Mouse (Mus musculus) left cerebral cortex, postnatal 4 days (tissue): ENCODE data around the gene Eno1. TPM values are rescaled to one million over a fixed set of nuclear protein-coding genes. Genes with fewer than 3 reads are reported as not detected.
A peak's percentile ranks its signal among the peaks of the same experiment; 100 is the strongest.

Experiments used
- DNase-seq: peaks from one replicate; pipeline ENCODE4 v3.0.0-alpha.2; 2022
- intact Hi-C: fragments of 180-260 bp; cut with DNase I; formaldehyde crosslinking; loops from one replicate; pipeline ENCODE4 v1.15.1; 2025
- total RNA-seq, 2 experiments: library from RNA; stranded (reverse); gene quantifications; 2 replicates each; pipeline ENCODE4 v1.2.3; 2021

Gene Eno1
- total RNA-seq, 2 experiments from 2014 or later = 204 to 220 TPM

GRCm38 (mm10) chr4:150225700-150226099 lies 10.8 kb upstream of the Eno1 start:
- no peak for DNase-seq
- intact Hi-C loops = loop anchor here (10.0 kb wide), 1 partner anchor 51 kb away; no protein-coding TSS in a partner anchor

DNA sequence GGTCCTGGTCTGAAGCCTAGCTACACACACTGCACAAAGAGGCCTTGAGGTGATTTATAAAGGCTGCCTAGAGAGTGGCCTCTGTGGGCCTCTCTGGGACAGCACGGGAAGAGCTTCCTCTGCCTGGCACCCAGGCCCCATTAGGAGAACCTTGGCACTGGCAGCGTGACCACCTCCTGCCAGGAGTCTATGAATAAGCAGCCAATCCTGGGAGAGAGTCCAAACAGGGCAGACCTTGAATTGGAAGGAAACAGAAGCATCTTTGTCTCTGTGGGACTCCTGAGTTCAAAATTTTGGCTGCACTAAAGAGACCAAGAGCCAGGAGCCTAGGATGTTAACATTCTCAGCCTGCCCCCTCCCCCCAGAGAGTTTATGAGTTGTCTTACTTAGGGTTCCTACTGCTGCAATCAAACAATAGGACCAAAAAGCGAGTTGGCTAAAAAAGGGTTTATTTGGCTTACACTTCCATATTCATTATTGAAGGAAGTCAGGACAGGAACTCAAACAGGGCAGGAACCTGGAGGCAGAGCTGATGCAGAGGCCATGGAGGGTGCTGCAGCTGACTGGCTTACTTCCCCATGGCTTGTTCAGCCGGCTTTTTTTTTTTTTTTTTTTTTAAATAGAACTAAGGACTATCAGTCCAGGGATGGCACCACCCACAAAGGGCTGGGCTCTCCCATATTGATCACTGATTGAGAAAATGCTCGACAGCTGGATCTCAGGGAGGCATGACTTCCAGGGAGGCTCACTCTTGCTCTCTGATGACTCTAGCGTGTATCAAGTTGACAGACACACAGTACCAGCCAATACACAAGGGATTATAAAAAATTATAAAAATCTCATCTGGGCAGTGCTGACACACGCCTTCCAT lies 9.5 kb upstream of the Eno1 start:
- DNase-seq = peak; percentile 91
- intact Hi-C loops = loop anchor here (10.0 kb wide), 1 partner anchor 52 kb away; no protein-coding TSS in a partner anchor

GRCm38 (mm10) chr4:150228581-150229348 lies 7.8 kb upstream of the Eno1 start:
- intact Hi-C loops = loop anchor here (10.0 kb wide), 1 partner anchor 54 kb away; no protein-coding TSS in a partner anchor
- DNase-seq = no peak

- intact Hi-C loops = loop anchor here (10.0 kb wide), 1 partner anchor 55 kb away; no protein-coding TSS in a partner anchor
- DNase-seq = no peak
Observed at GRCm38 (mm10) chr4:150229747-150230390, 6.7 kb upstream of the Eno1 start.

GRCm38 (mm10) chr4:150230460-150231407 lies 5.8 kb upstream of the Eno1 start:
- intact Hi-C loops = no loop called here
- DNase-seq = no peak

- intact Hi-C loops = no loop called here
- DNase-seq = no peak
Observed at GRCm38 (mm10) chr4:150231871-150232270, 4.7 kb upstream of the Eno1 start.

DNA sequence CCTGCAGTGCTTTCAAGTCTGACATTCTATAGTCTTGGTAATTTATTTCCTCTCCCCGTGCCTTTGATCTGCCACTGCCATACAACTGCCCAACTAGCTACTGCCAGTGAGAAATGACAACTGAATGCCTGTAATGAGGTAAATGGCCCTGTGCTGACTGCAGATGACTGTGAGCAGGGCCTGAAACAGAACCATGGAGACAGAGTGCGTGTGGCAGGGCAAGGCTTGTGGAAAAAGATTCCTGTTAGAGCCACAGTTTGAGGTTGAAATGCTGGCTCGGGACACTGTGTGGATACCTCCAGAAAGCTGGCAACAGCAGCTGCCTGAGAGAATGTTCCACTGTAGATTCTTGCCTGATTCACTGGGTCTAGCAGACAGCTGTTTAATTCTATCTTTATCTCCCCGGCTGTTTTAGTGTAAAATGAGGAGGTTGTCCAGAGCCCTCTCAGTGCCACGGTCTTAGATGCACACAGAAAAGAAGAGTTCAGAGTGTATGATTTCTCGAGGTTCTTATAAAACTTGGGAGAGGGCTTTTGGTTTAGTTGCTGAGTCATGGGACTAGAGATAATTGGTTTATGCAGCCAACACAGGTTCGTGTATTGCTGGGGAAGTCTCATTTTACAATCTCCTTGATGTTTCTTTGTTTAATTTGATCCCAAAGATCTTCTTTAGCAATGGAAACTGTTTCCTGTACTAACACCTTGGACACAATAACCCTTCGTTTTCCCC lies 1.8 kb upstream of the Eno1 start:
- intact Hi-C loops = no loop called here
- no peak for DNase-seq

GRCm38 (mm10) chr4:150235585-150235984 lies 936 bp upstream of the Eno1 start:
- intact Hi-C loops = no loop called here

DNA sequence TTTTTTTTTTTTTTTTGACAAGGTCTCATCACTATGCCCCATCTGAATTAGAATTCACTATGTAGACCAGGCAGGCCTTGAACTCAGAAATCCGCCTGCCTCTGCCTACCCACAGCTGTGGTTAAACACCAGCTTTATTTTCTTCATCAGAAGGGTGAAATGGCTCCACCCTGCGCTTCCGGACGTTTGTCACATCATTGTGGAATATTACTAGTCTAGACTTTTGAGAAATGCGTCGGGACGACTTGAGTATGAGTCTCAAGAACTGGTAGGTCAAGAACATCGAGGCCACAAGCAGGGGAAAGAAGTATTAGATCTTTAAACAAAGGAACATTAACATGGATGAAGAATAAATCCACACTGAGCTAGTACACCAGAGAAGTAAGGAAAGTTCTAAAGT lies 490 bp upstream of the Eno1 start:
- intact Hi-C loops = no loop called here
- DNase-seq = no peak

More at GRCm38 (mm10) chr4:150235585-150235984, 936 bp upstream of the Eno1 start:
- no peak for DNase-seq

DNA sequence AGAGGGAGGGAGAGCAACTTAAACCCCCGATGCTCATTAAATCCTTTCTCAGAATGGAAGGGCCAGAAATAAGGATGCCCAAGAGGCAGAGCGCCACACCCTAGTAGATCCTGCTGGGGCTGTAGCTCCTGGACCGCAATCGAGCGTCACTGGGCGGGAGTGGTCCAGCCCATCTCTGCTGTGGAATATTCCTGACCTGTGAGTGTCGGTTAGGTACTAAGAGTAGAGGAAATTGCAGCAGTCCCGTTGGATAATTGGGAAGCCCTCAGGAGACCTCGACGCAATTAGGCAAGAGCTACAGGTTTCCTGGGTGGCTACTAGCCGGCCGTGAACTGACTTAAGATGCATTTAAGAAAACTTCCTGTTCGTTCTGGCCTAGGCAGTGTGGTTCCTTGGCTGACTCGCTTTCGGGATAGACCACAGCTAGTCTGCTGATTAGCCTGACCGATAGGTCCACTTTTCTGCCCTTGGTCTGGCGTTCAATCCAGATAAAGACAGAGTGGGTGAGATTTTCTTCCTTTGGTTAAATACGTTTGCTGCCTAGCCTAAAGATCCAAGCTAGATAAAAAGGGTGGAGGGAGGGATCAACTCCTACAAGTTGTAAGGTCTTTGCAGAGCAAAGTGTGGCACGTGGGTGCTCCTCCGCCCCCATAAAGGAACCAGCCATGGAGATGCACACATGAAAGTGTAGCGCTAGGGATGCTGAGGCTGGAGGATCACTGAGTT lies 1.3 kb downstream of the Eno1 start:
- intact Hi-C loops = no loop called here
- no peak for DNase-seq

DNA sequence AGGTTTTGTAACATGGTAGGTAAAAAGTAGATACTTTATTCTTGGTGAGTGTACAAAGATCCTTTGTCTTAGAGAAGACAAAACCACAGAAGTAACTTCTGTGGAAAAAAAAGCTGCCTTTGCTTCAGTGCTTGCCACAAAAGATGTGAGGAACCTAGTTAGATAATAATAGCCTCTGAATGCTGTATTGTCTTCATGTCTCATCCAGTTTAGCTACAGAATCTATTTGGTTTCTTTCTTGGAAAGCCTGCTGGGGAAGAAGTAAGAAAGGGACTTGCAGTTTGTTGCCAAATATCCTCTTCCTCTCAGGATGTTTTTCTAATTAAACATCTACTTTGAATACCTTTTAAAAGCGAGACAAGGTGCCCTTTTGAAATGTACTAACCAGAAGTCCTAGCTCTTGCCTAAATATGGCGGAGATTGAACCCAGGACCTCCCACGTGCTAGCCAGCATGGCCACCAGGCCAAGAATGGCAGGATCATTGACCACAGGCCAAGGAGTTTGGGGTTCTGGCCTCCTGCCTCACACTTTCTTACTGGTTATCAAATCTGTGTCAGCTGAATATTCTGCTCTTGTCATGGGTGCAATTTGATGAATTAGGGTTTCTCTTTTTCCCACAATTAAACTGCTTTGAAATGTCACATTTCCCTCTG lies 2.0 kb downstream of the Eno1 start:
- intact Hi-C loops = no loop called here
- DNase-seq = no peak

- intact Hi-C loops = no loop called here
- DNase-seq = no peak
Observed at GRCm38 (mm10) chr4:150239087-150239480, 2.6 kb downstream of the Eno1 start.

DNA sequence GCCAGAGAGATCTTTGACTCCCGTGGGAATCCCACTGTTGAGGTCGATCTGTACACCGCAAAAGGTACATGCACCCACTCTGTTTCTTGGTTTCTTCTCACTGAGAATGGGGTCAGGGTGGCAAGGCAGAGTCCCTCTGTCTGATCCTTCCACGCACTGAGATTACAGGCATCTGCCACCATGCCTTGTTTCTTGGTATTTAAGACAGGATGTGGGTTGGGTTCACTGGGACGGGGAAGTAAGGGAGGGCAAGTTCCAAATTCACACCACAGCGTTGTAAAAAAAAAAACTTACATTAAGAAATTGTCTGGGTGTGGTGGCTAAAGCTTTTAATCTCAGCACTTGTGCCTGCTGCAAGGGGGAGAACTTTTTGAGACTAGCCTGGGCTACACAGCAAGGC lies 3.0 kb downstream of the Eno1 start:
- DNase-seq = no peak
- intact Hi-C loops = no loop called here

DNA sequence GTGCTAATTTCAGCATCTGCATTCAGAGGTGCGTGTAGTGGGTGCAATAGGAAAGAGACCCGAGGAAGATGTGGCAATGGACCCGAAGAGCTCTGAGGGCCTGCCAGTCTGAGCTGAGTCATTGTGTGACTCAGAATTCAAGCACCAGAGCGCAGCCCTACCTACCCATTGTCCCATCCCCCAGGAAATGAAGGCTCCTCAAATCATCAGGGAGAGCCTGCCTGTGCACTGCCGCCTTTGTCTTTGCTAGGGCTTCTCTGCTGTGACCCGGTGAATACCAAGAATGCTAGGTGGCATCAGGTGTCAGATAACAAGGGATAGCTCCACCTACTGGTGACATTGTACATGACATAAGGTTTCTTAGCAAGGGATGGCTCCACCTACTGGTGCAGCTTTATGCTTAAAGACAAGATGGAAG lies 3.4 kb downstream of the Eno1 start:
- DNase-seq = peak; percentile 66
- intact Hi-C loops = no loop called here

- no peak for DNase-seq
- intact Hi-C loops = no loop called here
Observed at GRCm38 (mm10) chr4:150240381-150240886, 3.9 kb downstream of the Eno1 start.

DNA sequence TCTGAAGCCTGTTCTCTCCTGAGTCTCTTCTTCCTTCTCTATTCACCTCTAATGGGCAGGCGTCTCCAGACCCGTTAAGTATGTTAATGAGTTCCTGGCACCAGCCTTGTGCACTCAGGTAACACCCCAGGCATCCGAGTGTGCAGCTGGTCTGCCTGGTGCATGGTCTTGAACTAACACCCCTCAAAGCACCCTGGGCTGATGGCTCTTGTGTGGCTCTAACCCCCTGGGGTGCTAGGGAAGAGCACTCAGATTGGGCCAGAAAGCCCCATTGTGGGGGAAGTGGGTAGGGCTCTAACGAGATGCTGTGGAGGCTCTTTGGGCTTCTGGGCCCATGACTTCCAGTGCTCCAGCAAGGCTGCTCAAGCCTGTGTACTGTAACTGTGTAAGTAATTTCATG lies 5.2 kb downstream of the Eno1 start:
- no peak for DNase-seq
- intact Hi-C loops = no loop called here

- intact Hi-C loops = no loop called here
- no peak for DNase-seq
Observed at GRCm38 (mm10) chr4:150242745-150243144, 6.2 kb downstream of the Eno1 start.

GRCm38 (mm10) chr4:150245876-150246275 lies 9.4 kb downstream of the Eno1 start:
- intact Hi-C loops = no loop called here
- DNase-seq = no peak
